Mouse (Mus musculus): Measurements from ENCODE around the gene Creb3l2.

- TF ChIP-seq CTCF (IDR thresholded peaks at IDR 0.05; ENCODE audit: low read depth) (no peak), EP300 (IDR thresholded peaks at IDR 0.05; ENCODE audit: low read depth) (no peak)
Observed at GRCm38 (mm10) chr6:37322088-37322487, 119.9 kb downstream of the Creb3l2 start.

Data from heart, postnatal 0 days (tissue).